Mouse (Mus musculus) stomach, postnatal 0 days (tissue): ENCODE measurements at regions not wholly inside any gene's neighbourhood (a gene's known extent, or its start where the extent isn't known, plus 50 kb on each side); places are given as distances from the start of the nearest gene placed in this dataset.

ENCODE experiments used
- ATAC-seq: fragments of 200-750 bp; cut with Nextera tagmentation; 2 replicates; pipeline ENCODE4 v1.8.0; 2017; ENCODE audit not compliant: low FRiP score, low TSS enrichment
- DNase-seq: peaks from one replicate; pipeline ENCODE4 v3.0.0-alpha.2; 2016; ENCODE audit warnings: low spot score
- H3K27ac ChIP-seq: fragments of 300-500 bp; sonication (generic); replicated peaks from 2 replicates; pipeline ENCODE4 v1.5.1; 2014; ENCODE audit warnings: mild to moderate bottlenecking, control low read depth
- H3K27me3 ChIP-seq: fragments of 300-500 bp; sonication (generic); 2 replicates; pipeline ENCODE4 v1.6.1; 2014; ENCODE audit warnings: low read length; ENCODE audit not compliant: control insufficient read depth, insufficient read depth
- H3K36me3 ChIP-seq: fragments of 300-500 bp; sonication (generic); 2 replicates; pipeline ENCODE4 v1.6.1; 2014; ENCODE audit warnings: low read length, mixed read lengths; ENCODE audit not compliant: control insufficient read depth, insufficient read depth
- H3K4me1 ChIP-seq: fragments of 300-500 bp; sonication (generic); replicated peaks from 2 replicates; pipeline ENCODE4 v1.6.1; 2014; ENCODE audit warnings: antibody characterized with exemption; ENCODE audit not compliant: control insufficient read depth, insufficient read depth
- H3K4me2 ChIP-seq: fragments of 300-500 bp; sonication (generic); replicated peaks from 2 replicates; pipeline ENCODE4 v1.6.1; 2014; ENCODE audit warnings: low read depth, mild to moderate bottlenecking, control low read depth, moderate library complexity
- H3K4me3 ChIP-seq: fragments of 300-500 bp; sonication (generic); 2 replicates; pipeline ENCODE4 v1.5.1; 2014; ENCODE audit warnings: low read depth, low read length, control low read depth
- H3K9ac ChIP-seq: fragments of 300-500 bp; sonication (generic); 2 replicates; pipeline ENCODE4 v1.6.1; 2014; ENCODE audit warnings: mild to moderate bottlenecking, low read length, control low read depth, mixed read lengths
- H3K9me3 ChIP-seq: fragments of 300-500 bp; sonication (generic); 2 replicates; pipeline ENCODE4 v1.6.1; 2016; ENCODE audit warnings: low read length; ENCODE audit not compliant: control insufficient read depth
- CTCF ChIP-seq: IDR thresholded peaks from 2 replicates; pipeline ENCODE4 v1.5.1; 2016; ENCODE audit warnings: antibody characterized with exemption, low read depth, mild to moderate bottlenecking, moderate library complexity
- EP300 ChIP-seq: optimal IDR thresholded peaks from 2 replicates; pipeline ENCODE3; 2016; ENCODE audit warnings: antibody characterized with exemption
- WGBS: fragments of 180-500 bp; shearing (Covaris S2); extraction: QIAGEN DNeasy Blood & Tissue Kit; methylation state at CpG from one replicate; pipeline ENCODE4 v1.1.7; 2014; 5-methylcytosine and 5-hydroxymethylcytosine counted together

DNA sequence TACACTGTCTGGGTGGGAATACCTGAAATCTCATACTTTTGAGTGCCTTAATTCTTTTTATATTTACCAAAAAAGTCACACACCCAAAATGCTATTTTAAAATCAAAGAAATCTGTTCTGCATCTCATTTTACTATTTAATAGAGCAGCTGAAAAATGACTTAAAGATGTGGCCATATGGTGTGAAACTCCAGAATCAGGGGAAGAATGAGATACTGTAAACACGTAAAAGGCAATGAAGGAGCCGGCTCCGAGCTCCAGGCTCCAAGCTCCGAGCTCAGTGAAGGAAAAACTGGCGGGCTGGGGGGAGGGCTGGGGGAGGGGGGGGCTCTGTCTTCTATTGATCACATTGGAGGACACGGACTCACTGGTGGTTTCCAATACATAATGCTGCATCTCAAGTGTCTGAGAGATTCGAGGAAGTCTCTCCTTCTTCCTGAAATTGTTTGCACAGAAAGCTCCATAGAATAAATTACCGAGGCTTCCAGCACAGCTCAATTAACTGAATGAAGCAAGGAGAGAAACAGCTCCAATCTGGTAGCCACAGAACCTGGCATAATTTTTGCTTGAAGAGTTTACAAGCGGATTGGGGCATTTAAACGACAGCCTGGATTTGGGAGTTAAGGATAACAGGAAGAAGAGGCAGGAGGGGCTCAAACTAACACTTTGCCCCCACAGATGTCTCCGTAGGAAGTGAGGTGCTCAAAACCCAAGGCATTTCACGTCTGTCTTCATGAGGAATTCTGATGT, 112.2 kb upstream of the 1700066M21Rik start:
- DNase-seq (no peak), ATAC-seq (no peak)
- H3K4me2 ChIP-seq: no peak overlapping the region
- H3K9me3 ChIP-seq: no peaks in the 10 kb centered on the region
- TF ChIP-seq EP300: no peak
- no peaks in the 10 kb centered on the region for H3K27me3 ChIP-seq
- no peak overlapping the region for H3K4me3 ChIP-seq
- H3K27ac ChIP-seq: no peak overlapping the region
- H3K4me1 ChIP-seq: no peaks in the 10 kb centered on the region
- no peaks in the 10 kb centered on the region for H3K36me3 ChIP-seq
- 35% methylated on average over 12 of the region's 12 CpGs for WGBS
- no peak overlapping the region for H3K9ac ChIP-seq

DNA sequence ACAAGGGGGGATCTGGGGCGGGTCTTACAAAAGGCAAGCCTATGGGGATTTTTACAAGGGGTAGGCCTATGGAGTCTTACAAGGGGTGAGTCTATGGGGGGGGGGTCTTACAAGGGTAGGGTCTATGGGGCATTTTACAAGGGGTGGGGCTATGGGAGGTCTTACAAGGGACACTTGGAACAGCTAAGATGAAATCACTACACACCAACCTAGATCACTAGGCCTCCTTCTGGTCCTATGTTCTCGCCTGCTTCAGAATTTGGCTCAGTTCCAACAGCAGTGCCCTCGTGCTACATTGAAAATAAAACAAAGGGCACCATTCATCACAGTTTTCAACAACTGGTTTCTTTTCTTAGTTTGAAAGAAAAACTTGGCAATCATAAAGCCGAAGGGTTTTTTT, 110.7 kb upstream of the 1700066M21Rik start:
- DNase-seq: peak; percentile 18
- no peak overlapping the region for H3K4me3 ChIP-seq

DNA sequence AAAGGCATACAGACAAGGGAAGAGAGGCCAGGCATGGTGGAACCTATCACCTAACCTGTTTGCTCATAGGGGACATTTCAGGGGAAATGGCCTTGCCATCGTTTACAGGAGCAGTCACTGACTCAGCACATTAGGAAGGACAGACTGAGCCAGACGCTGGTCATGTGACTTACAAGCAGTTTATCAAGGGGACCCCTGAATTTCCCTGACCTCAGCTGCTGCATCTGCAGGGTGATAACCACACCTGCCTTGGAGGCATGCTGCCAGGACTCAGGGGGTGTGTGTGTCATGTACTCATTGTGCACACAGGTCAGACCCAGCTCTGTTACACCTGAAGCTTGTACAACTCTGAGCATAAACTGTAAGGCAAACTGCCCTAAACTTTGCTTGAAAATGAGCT, 109.6 kb upstream of the 1700066M21Rik start:
- ATAC-seq: no peak
- peak; percentile 27 for DNase-seq
- TF ChIP-seq EP300: no peak
- no peak for TF ChIP-seq CTCF

More for the DNA sequence above, 110.7 kb upstream of the 1700066M21Rik start:
- 37% methylated on average over 4 of the region's 4 CpGs for WGBS
- no peak for TF ChIP-seq EP300
- TF ChIP-seq CTCF: no peak
- Histone ChIP-seq H3K27ac (no peak overlapping the region), H3K27me3 (no peaks in the 10 kb centered on the region), H3K9me3 (no peaks in the 10 kb centered on the region), H3K4me1 (no peaks in the 10 kb centered on the region), H3K9ac (no peak overlapping the region), H3K4me2 (no peak overlapping the region), H3K36me3 (no peaks in the 10 kb centered on the region)
- 0 out of 2 replicates have a peak, but pooled peaks have one; percentile 57 for ATAC-seq

DNA sequence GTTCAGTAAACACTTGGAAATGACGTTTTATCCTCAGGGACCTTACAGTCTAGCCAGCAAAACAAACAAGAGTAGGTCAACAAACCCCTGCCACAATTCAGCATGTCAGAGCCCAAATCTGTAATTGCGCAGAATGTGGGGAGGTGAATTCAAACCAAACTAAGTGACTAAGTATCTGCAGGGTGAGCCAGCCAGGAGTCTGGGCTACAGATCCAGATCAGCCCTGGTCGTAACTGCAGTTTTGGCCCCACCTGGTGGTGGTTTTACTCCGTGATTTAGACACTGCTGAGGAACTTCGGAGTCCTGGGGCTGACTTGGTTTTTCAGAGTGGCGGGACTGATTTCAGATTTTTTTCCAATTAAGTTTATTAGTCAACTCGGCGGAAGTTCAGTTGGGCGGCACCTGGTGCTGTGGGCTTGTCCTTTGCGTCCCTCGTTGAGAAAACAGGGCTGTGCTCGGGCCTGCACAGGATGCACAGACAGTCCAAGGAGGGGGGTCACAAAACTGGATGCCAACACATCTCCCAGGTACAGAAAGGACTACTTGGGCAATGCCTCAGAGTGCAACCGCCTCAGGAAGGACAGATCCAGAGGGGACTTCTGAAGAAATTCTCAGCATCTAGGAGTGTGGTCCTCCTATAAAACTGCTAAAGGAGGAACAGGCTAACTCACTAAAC, 107.6 kb upstream of the 1700066M21Rik start:
- TF ChIP-seq CTCF (peak; percentile 78), EP300 (no peak)
- H3K27me3 ChIP-seq: no peaks in the 10 kb centered on the region
- no peak; the same call in 1 of the 2 replicates for ATAC-seq
- WGBS: 46% methylated on average over 13 of the region's 13 CpGs
- no peaks in the 10 kb centered on the region for H3K36me3 ChIP-seq
- H3K9me3 ChIP-seq: no peaks in the 10 kb centered on the region
- no peak overlapping the region for H3K4me2 ChIP-seq
- H3K9ac ChIP-seq: no peak overlapping the region
- no peak overlapping the region for H3K27ac ChIP-seq
- no peaks in the 10 kb centered on the region for H3K4me1 ChIP-seq
- H3K4me3 ChIP-seq: no peak overlapping the region
- peak; percentile 67 for DNase-seq

More for the DNA sequence above, 109.6 kb upstream of the 1700066M21Rik start:
- Histone ChIP-seq H3K4me2 (no peak overlapping the region), H3K27ac (no peak overlapping the region), H3K4me1 (no peaks in the 10 kb centered on the region), H3K27me3 (no peaks in the 10 kb centered on the region), H3K4me3 (no peak overlapping the region), H3K9ac (no peak overlapping the region), H3K9me3 (no peaks in the 10 kb centered on the region), H3K36me3 (no peaks in the 10 kb centered on the region)
- WGBS: 19% methylated on average over 2 of the region's 2 CpGs

DNA sequence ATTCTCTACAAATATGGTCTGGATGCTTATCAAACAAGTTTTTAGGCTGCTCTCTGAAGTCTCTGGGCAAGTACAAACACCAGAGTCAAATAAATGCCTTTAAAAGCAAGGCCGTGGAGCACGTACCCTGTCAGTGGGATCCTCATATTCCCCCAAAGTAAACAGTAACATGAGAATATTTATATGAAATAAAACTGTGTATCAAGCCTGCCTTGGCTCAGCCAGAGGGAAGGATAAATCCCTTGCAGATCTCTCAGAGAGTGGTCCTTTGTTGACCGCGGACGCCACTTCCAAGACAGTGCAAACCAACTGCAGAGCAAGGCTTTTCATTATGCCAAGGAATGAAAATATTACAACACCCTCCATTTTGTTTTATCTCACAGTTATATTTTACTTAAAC, 104.8 kb upstream of the 1700066M21Rik start:
- no peak for ATAC-seq

DNA sequence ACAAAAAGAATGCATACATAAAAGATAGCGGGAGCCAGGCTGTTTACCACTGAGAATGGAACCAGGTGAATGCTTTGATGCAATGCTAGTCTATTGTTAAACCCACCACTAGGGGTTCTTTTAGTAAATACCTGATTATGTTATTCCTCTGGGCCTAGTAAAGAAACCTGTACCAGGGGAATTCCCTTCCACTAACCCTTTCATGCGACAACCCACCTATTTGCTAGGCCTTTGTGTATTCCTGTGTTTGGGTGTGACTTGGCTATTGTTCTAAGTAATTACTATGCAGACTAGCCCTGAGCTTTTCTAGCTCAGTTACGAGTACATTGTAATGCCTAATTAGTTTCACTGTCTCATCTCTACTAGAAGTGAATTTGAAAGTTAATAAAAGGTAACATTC, 95.9 kb upstream of the 1700066M21Rik start:
- no peak for DNase-seq
- no peak overlapping the region for H3K4me3 ChIP-seq
- TF ChIP-seq CTCF (no peak), EP300 (no peak)
- 86% methylated on average over 3 of the region's 3 CpGs for WGBS
- H3K27ac ChIP-seq: no peak overlapping the region
- H3K9ac ChIP-seq: no peak overlapping the region
- no peaks in the 10 kb centered on the region for H3K36me3 ChIP-seq
- no peaks in the 10 kb centered on the region for H3K4me1 ChIP-seq
- no peak overlapping the region for H3K4me2 ChIP-seq
- H3K27me3 ChIP-seq: no peaks in the 10 kb centered on the region
- ATAC-seq: no peak
- no peaks in the 10 kb centered on the region for H3K9me3 ChIP-seq

More for the DNA sequence above, 104.8 kb upstream of the 1700066M21Rik start:
- Histone ChIP-seq H3K27me3 (no peaks in the 10 kb centered on the region), H3K4me3 (no peak overlapping the region), H3K4me2 (no peak overlapping the region), H3K36me3 (no peaks in the 10 kb centered on the region), H3K27ac (no peak overlapping the region), H3K9ac (no peak overlapping the region), H3K9me3 (no peaks in the 10 kb centered on the region), H3K4me1 (no peaks in the 10 kb centered on the region)
- DNase-seq: no peak
- TF ChIP-seq EP300: no peak
- TF ChIP-seq CTCF: no peak
- WGBS: 46% methylated on average over 5 of the region's 5 CpGs
